Mouse (Mus musculus) stomach, embryonic 14.5 days (tissue): ENCODE results near the gene Slc4a2. TPM values are rescaled to one million over a fixed set of nuclear protein-coding genes. Genes with fewer than 3 reads are reported as not detected.

Experiments used
- ATAC-seq: fragments of 200-750 bp; cut with Nextera tagmentation; 2 replicates; pipeline ENCODE4 v1.8.0; 2017; ENCODE audit warnings: low read depth, moderate TSS enrichment; ENCODE audit not compliant: insufficient number of reproducible peaks, insufficient read depth, low FRiP score
- H3K27ac ChIP-seq: fragments of 300-500 bp; sonication (generic); 2 replicates; pipeline ENCODE4 v1.5.1; 2014; ENCODE audit warnings: mild to moderate bottlenecking, low read length, moderate library complexity, mixed read lengths
- H3K27me3 ChIP-seq: fragments of 300-500 bp; sonication (generic); 2 replicates; pipeline ENCODE4 v1.6.1; 2014; ENCODE audit warnings: low read length, control low read depth, mixed read lengths; ENCODE audit not compliant: control insufficient read depth, insufficient read depth
- H3K36me3 ChIP-seq: fragments of 300-500 bp; sonication (generic); 2 replicates; pipeline ENCODE4 v1.6.1; 2014; ENCODE audit warnings: mild to moderate bottlenecking, control low read depth, low read length, moderate library complexity, mixed read lengths; ENCODE audit not compliant: control insufficient read depth, insufficient read depth
- H3K4me1 ChIP-seq: fragments of 300-500 bp; sonication (generic); 2 replicates; pipeline ENCODE4 v1.6.1; 2014; ENCODE audit warnings: low read length, control low read depth, mixed read lengths; ENCODE audit not compliant: control insufficient read depth, insufficient read depth
- H3K4me2 ChIP-seq: fragments of 300-500 bp; sonication (generic); replicated peaks from 2 replicates; pipeline ENCODE4 v1.6.1; 2014; ENCODE audit warnings: low read depth, low read length, control low read depth
- H3K4me3 ChIP-seq: fragments of 300-500 bp; sonication (generic); 2 replicates; pipeline ENCODE4 v1.5.1; 2014; ENCODE audit warnings: low read depth, low read length, control low read depth
- H3K9ac ChIP-seq: fragments of 300-500 bp; sonication (generic); replicated peaks from 2 replicates; pipeline ENCODE4 v1.6.1; 2014; ENCODE audit warnings: low read depth, mild to moderate bottlenecking, control low read depth, low read length, moderate library complexity, mixed read lengths
- H3K9me3 ChIP-seq: fragments of 300-500 bp; sonication (generic); 2 replicates; pipeline ENCODE4 v1.6.1; 2016; ENCODE audit warnings: low read depth, low read length, control low read depth; ENCODE audit not compliant: control insufficient read depth
- WGBS: fragments of 180-500 bp; shearing (Covaris S2); extraction: QIAGEN DNeasy Blood & Tissue Kit; methylation state at CpG from one replicate; pipeline ENCODE4 v1.1.7; 2014; 5-methylcytosine and 5-hydroxymethylcytosine counted together
- polyA plus RNA-seq: library from polyadenylated mRNA; unstranded; fragments of >200 nt; fragmentation: Nextera tagmentation; extraction: Ambion mirVana; gene quantifications from 2 replicates; pipeline ENCODE4 v1.2.1, GENCODE M21; 2014

Gene Slc4a2
- polyA plus RNA-seq, 1 experiment from 2014 or later, result 30.6 TPM

DNA sequence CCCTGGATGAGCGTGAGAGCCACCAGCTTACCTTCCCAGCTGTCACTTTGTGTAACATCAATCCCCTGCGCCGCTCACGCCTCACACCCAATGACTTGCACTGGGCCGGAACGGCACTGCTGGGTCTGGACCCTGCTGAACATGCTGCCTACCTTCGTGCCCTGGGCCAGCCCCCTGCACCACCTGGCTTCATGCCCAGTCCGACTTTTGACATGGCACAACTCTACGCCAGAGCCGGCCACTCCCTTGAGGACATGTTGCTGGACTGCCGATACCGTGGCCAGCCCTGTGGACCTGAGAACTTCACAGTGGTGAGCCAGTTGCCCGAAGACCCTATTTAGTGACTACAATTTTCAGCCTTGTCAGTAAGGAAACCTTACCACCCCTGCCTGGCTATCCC lies 9.7 kb upstream of the Slc4a2 start:
- H3K4me2 ChIP-seq, result no peak overlapping the region
- ATAC-seq, result no peak
- H3K27ac ChIP-seq, result no peak overlapping the region
- 0 out of 2 replicates have a peak, but pooled peaks cover 3% of the 10 kb centered on the region for H3K4me1 ChIP-seq
- no peak overlapping the region for H3K9ac ChIP-seq
- H3K27me3 ChIP-seq, result no peaks in the 10 kb centered on the region
- H3K9me3 ChIP-seq, result no peaks in the 10 kb centered on the region
- peaks cover under 1% of the 10 kb centered on the region; the same call in 1 of the 2 replicates for H3K36me3 ChIP-seq
- H3K4me3 ChIP-seq, result no peak overlapping the region
- 77% methylated on average over 13 of the region's 13 CpGs for WGBS

DNA sequence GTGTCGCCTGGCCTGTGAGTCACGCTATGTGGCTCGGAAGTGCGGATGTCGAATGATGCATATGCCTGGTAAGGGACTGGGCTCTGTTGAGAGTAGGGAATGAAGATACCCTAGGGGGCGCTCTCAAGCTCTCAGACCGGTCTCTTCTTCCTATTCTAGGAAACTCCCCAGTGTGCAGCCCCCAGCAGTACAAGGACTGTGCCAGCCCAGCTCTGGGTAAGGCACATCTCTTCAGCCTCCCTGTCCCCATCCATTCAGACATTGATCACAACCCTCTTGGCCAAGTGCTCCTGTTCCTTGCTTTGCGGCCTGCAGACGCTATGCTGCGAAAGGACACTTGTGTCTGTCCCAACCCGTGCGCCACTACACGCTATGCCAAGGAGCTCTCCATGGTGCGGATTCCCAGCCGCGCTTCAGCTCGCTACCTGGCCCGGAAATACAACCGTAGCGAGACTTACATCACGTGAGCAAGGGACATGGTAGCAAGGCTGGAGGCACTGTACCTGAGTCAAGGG lies 7.4 kb upstream of the Slc4a2 start:
- Histone ChIP-seq H3K4me1 (0 out of 2 replicates have a peak, but pooled peaks cover 3% of the 10 kb centered on the region), H3K27me3 (no peaks in the 10 kb centered on the region), H3K4me2 (peak overlapping the region; percentile 20; the same call in 1 of the 2 replicates), H3K36me3 (peaks cover 12% of the 10 kb centered on the region; the same call in 1 of the 2 replicates), H3K4me3 (no peak overlapping the region), H3K9ac (no peak overlapping the region), H3K27ac (no peak overlapping the region), H3K9me3 (no peaks in the 10 kb centered on the region)
- peak; percentile 50 for ATAC-seq
- 2% methylated on average over 21 of the region's 21 CpGs for WGBS

DNA sequence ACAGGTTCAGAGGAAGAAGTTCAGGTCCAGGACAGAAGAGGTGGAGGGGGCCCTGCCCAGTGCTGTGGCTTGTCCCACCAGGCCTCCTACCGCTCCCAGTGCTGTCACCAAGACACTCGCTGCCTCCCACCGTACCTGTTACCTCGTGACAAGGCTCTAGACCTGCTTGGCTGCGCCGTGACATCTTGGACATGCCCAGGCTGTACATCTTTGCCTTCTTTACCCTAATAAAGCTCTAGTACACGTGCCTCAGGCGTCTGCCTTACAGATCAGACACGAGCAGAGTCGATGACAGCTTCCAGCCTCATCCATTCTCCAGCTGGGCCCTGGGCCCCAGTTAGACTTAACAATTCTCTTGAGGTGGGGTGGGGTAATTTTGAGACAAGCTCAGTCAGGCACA lies 6.0 kb upstream of the Slc4a2 start:
- no peak for ATAC-seq
- WGBS, result 85% methylated on average over 10 of the region's 10 CpGs
- Histone ChIP-seq H3K9me3 (no peaks in the 10 kb centered on the region), H3K36me3 (peaks cover 12% of the 10 kb centered on the region; the same call in 1 of the 2 replicates), H3K4me2 (no peak overlapping the region), H3K27me3 (no peaks in the 10 kb centered on the region), H3K4me1 (peaks cover 8% of the 10 kb centered on the region), H3K9ac (no peak overlapping the region), H3K27ac (no peak overlapping the region), H3K4me3 (no peak overlapping the region)

DNA sequence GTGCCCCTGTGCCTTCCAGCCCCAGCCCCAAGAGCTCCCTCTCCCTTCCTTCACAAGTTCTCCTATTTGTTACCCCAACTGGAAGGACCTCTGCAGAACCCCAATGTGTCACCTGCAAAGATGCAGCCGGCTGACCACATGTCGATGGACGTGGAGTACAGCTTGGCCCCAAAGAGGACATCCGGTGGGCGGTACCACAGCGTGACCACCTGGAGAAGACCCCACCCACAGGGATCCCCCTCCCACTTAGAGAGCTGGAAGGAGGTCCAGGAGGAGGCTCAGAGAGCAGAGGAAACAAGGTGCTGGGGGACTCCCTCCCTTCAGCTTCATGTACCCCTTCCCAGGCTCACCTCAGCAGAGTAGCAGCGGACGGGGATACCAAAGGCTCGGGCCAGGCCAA lies 3.3 kb upstream of the Slc4a2 start:
- Histone ChIP-seq H3K9me3 (no peaks in the 10 kb centered on the region), H3K36me3 (peaks cover 12% of the 10 kb centered on the region; the same call in 1 of the 2 replicates), H3K4me3 (no peak overlapping the region), H3K4me2 (no peak overlapping the region), H3K4me1 (peaks cover 19% of the 10 kb centered on the region), H3K9ac (no peak overlapping the region), H3K27ac (no peak overlapping the region), H3K27me3 (no peaks in the 10 kb centered on the region)
- ATAC-seq, result no peak
- 89% methylated on average over 9 of the region's 9 CpGs for WGBS

DNA sequence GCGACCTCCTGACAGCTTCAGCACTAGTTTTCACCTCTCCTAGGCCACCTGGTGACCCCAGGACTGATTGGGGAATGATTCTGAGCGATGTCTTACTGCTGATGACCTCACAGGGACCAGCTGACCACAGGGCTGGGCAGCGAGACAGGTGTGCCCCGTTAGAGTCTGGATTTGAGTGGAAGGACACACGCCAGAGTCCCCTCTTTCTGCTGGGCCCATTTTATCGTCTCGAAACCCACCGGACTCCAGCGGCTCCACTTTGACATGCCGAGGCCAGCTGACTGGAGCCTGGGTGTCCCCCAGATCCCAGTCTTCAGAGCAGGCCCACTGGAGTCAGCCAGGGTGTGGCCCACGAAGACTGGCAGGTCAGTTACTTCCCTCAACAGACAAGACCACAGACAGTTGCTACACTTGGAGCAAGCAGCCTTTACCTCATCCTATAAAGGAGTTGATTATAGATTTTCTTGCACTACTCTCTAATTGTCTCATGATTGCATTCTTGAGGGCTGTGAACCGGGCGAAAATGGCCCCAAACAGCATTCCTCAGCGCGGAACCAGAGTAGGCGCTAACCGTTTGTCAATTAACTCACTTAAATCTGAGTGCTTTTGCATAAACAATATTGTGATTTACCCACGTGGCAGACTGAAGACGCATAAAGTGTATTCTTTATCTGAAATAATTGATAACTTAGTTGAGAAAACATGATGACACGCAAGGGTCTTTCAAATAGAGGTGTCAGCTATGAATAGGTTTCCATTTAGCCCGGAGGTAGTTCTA lies 556 bp downstream of the Slc4a2 start:
- H3K27ac ChIP-seq, result peak overlapping the region; percentile 93
- H3K4me1 ChIP-seq, result peaks cover 40% of the 10 kb centered on the region
- ATAC-seq, result no peak
- no peaks in the 10 kb centered on the region for H3K9me3 ChIP-seq
- peak overlapping the region; percentile 67 for H3K4me3 ChIP-seq
- peaks cover 8% of the 10 kb centered on the region; the same call in 1 of the 2 replicates for H3K36me3 ChIP-seq
- peak overlapping the region; percentile 96 for H3K4me2 ChIP-seq
- H3K9ac ChIP-seq, result peak overlapping the region; percentile 71; the same call in 1 of the 2 replicates
- H3K27me3 ChIP-seq, result no peaks in the 10 kb centered on the region
- 10% methylated on average over 21 of the region's 21 CpGs for WGBS

DNA sequence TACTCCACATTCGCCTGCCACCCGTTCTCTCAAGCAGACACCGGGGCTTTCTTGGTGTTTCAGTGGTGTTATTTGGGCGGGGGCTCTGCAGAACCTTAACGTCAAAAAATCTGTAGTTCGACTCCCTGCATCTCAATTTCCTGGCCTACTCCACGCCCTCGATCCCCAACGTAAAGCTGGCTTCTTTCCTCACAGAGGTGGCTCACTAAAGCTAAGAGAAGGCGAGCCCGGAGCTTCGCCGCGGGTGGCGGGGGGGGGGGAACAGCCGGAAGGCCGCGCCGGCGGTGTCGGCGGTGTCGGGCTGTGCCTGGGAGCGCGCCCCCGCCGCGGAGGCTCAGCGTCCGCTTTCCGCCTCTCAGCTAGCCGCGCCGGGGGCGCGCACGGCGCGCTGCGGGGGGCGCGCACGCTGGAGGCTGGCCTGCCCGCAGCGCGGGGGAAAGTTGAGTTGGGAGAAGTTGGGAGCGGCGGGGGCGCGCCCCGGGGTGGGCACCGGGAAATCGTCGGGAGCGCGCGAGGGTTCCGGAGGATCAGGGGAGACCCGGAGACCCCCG lies 1.3 kb downstream of the Slc4a2 start:
- Histone ChIP-seq H3K27ac (peak overlapping the region; percentile 93), H3K4me1 (peaks cover 40% of the 10 kb centered on the region), H3K4me3 (peak overlapping the region; percentile 67), H3K27me3 (no peaks in the 10 kb centered on the region), H3K9ac (peak overlapping the region; percentile 71), H3K36me3 (peaks cover 9% of the 10 kb centered on the region), H3K4me2 (peak overlapping the region; percentile 96), H3K9me3 (no peaks in the 10 kb centered on the region)
- 1% methylated on average over 53 of the region's 60 CpGs for WGBS
- 0 out of 2 replicates have a peak, but pooled peaks have one; percentile 4 for ATAC-seq

DNA sequence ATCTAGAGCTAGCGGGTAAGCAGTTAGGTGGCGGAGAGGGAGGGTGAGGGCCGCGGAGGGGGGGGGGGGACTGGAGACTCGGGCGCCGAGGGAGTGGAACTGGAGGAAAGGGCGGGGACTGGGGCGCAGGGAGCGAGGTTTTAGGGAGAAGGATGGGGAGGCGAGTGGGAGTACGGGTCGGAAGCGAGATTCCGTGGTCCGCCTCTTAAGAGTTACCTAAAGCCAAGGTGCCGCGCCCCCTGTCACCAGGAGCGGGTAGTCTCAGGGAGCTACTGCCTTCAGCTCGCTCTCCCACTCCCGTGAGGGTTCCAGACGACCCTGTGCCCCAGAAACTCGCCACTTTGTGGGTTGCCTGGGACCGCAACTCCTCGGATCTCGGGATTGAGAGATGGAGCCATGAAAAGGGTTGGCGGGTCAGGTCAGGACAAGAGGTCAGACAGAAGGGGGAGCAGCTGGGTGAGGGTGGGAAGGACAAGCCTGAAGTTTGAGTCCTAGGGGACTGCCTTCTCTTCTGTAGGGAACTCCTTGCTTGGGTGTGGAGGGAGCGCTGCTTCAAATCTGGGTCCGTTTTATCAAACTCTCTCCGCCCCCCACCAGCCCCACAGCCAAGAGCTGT lies 1.9 kb downstream of the Slc4a2 start:
- WGBS, result under 1% methylated on average over 26 of the region's 30 CpGs
- peaks cover 40% of the 10 kb centered on the region for H3K4me1 ChIP-seq
- H3K9me3 ChIP-seq, result no peaks in the 10 kb centered on the region
- peak overlapping the region; percentile 93 for H3K27ac ChIP-seq
- H3K4me3 ChIP-seq, result peak overlapping the region; percentile 67
- H3K36me3 ChIP-seq, result peaks cover 12% of the 10 kb centered on the region
- H3K4me2 ChIP-seq, result peak overlapping the region; percentile 96
- no peak for ATAC-seq
- no peaks in the 10 kb centered on the region for H3K27me3 ChIP-seq
- peak overlapping the region; percentile 71 for H3K9ac ChIP-seq

DNA sequence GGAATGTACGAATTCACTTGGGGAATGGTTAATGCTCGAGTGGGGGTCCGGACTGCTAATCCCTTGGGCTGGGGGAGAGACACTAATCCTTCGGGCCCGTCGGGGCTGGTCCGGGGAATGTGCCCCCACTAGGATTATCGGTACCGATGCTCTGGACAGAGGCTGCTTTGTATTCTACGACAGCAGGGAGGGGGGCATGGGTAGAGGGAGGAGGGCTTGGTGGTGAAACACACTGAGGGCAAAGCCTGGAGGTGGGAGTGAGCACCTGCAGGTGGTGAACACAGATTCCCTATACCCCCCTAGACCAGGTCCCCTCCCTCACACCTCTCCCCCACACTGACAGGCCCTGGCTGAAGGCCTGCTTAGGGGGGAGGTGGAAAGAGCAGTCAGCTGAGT lies 2.4 kb downstream of the Slc4a2 start:
- H3K27me3 ChIP-seq, result no peaks in the 10 kb centered on the region
- peak overlapping the region; percentile 71 for H3K9ac ChIP-seq
- H3K9me3 ChIP-seq, result no peaks in the 10 kb centered on the region
- H3K4me2 ChIP-seq, result peak overlapping the region; percentile 96
- 2% methylated on average over 10 of the region's 10 CpGs for WGBS
- H3K4me1 ChIP-seq, result peaks cover 40% of the 10 kb centered on the region
- peaks cover 17% of the 10 kb centered on the region for H3K36me3 ChIP-seq
- no peak for ATAC-seq
- H3K27ac ChIP-seq, result no peak overlapping the region; the same call in 1 of the 2 replicates
- peak overlapping the region; percentile 67 for H3K4me3 ChIP-seq
